Mouse (Mus musculus) stomach, postnatal 0 days (tissue): ENCODE data around the gene Sema4c. TPM values are rescaled to one million over a fixed set of nuclear protein-coding genes. Genes with fewer than 3 reads are reported as not detected.

Experiments
- ATAC-seq: fragments of 200-750 bp; cut with Nextera tagmentation; 2 replicates; pipeline ENCODE4 v1.8.0; 2017; ENCODE audit not compliant: low FRiP score, low TSS enrichment
- DNase-seq: peaks from one replicate; pipeline ENCODE4 v3.0.0-alpha.2; 2016; ENCODE audit warnings: low spot score
- H3K27ac ChIP-seq: fragments of 300-500 bp; sonication (generic); replicated peaks from 2 replicates; pipeline ENCODE4 v1.5.1; 2014; ENCODE audit warnings: mild to moderate bottlenecking, control low read depth
- H3K27me3 ChIP-seq: fragments of 300-500 bp; sonication (generic); 2 replicates; pipeline ENCODE4 v1.6.1; 2014; ENCODE audit warnings: low read length; ENCODE audit not compliant: control insufficient read depth, insufficient read depth
- H3K36me3 ChIP-seq: fragments of 300-500 bp; sonication (generic); 2 replicates; pipeline ENCODE4 v1.6.1; 2014; ENCODE audit warnings: low read length, mixed read lengths; ENCODE audit not compliant: control insufficient read depth, insufficient read depth
- H3K4me1 ChIP-seq: fragments of 300-500 bp; sonication (generic); replicated peaks from 2 replicates; pipeline ENCODE4 v1.6.1; 2014; ENCODE audit warnings: antibody characterized with exemption; ENCODE audit not compliant: control insufficient read depth, insufficient read depth
- H3K4me2 ChIP-seq: fragments of 300-500 bp; sonication (generic); replicated peaks from 2 replicates; pipeline ENCODE4 v1.6.1; 2014; ENCODE audit warnings: low read depth, mild to moderate bottlenecking, control low read depth, moderate library complexity
- H3K4me3 ChIP-seq: fragments of 300-500 bp; sonication (generic); 2 replicates; pipeline ENCODE4 v1.5.1; 2014; ENCODE audit warnings: low read depth, low read length, control low read depth
- H3K9ac ChIP-seq: fragments of 300-500 bp; sonication (generic); 2 replicates; pipeline ENCODE4 v1.6.1; 2014; ENCODE audit warnings: mild to moderate bottlenecking, low read length, control low read depth, mixed read lengths
- H3K9me3 ChIP-seq: fragments of 300-500 bp; sonication (generic); 2 replicates; pipeline ENCODE4 v1.6.1; 2016; ENCODE audit warnings: low read length; ENCODE audit not compliant: control insufficient read depth
- CTCF ChIP-seq: IDR thresholded peaks from 2 replicates; pipeline ENCODE4 v1.5.1; 2016; ENCODE audit warnings: antibody characterized with exemption, low read depth, mild to moderate bottlenecking, moderate library complexity
- EP300 ChIP-seq: optimal IDR thresholded peaks from 2 replicates; pipeline ENCODE3; 2016; ENCODE audit warnings: antibody characterized with exemption
- WGBS: fragments of 180-500 bp; shearing (Covaris S2); extraction: QIAGEN DNeasy Blood & Tissue Kit; methylation state at CpG from one replicate; pipeline ENCODE4 v1.1.7; 2014; 5-methylcytosine and 5-hydroxymethylcytosine counted together
- microRNA-seq: library from miRNA; unstranded; fragments of <30 nt; microRNA quantifications from one replicate; pipeline ENCODE4, GENCODE M21; 2016
- polyA plus RNA-seq: library from polyadenylated mRNA; unstranded; fragments of >200 nt; fragmentation: Nextera tagmentation; extraction: Ambion mirVana; gene quantifications from 2 replicates; pipeline ENCODE4 v1.2.1, GENCODE M21; 2015

The Sema4c gene
- polyA plus RNA-seq, 1 experiment from 2014 or later: 5.0 TPM

- Histone ChIP-seq H3K4me3 (peak within 1 kb of the TSS; percentile 98), H3K9ac (peak within 1 kb of the TSS; percentile 96), H3K4me1 (peaks cover 2% of the 10 kb centered on the region; the same call in 1 of the 2 replicates), H3K4me2 (peak within 1 kb of the TSS; percentile 96), H3K36me3 (no peaks in the 10 kb centered on the region), H3K27ac (peak within 1 kb of the TSS; percentile 98), H3K27me3 (no peaks in the 10 kb centered on the region), H3K9me3 (no peaks in the 10 kb centered on the region)
- WGBS: 2% methylated on average over 50 of the region's 51 CpGs
- ATAC-seq (peak; percentile 98), DNase-seq (peak; percentile 100)
- TF ChIP-seq CTCF: peak; percentile 65
- TF ChIP-seq EP300: peak; percentile 94
Observed at GRCm38 (mm10) chr1:36511289-36512021, 46.7 kb downstream of the Sema4c start, which contains the start of gene Cnnm3. Gene Cnnm3 (plus strand): TSS chr1:36511867.

GRCm38 (mm10) chr1:36508238-36508637 is 49.9 kb downstream of the Sema4c start:
- no peaks in the 10 kb centered on the region for H3K36me3 ChIP-seq
- no peak overlapping the region for H3K4me2 ChIP-seq
- TF ChIP-seq EP300 (no peak), CTCF (no peak)
- 60% methylated on average over 5 of the region's 5 CpGs for WGBS
- ATAC-seq (no peak), DNase-seq (no peak)
- H3K27ac ChIP-seq: no peak overlapping the region
- no peaks in the 10 kb centered on the region; the same call in 1 of the 2 replicates for H3K4me1 ChIP-seq
- no peaks in the 10 kb centered on the region for H3K9me3 ChIP-seq
- no peak overlapping the region for H3K4me3 ChIP-seq
- H3K27me3 ChIP-seq: no peaks in the 10 kb centered on the region
- H3K9ac ChIP-seq: no peak overlapping the region

- Histone ChIP-seq H3K9ac (no peak overlapping the region), H3K36me3 (peaks cover 2% of the 10 kb centered on the region; the same call in 1 of the 2 replicates), H3K27ac (no peak overlapping the region), H3K4me3 (no peak overlapping the region), H3K4me1 (no peaks in the 10 kb centered on the region), H3K27me3 (no peaks in the 10 kb centered on the region), H3K9me3 (no peaks in the 10 kb centered on the region), H3K4me2 (no peak overlapping the region)
- 4% methylated on average over 3 of the region's 3 CpGs for WGBS
- ATAC-seq: peak; percentile 52
- peak; percentile 84 for DNase-seq
- peak; percentile 96 for TF ChIP-seq CTCF
- no peak for TF ChIP-seq EP300
Observed at GRCm38 (mm10) chr1:36501261-36501660, 56.9 kb downstream of the Sema4c start.

Small RNAs within 50 kb of the gene (microRNA-seq; reads per million reads assigned to microRNA genes)
- not detected for gene Gm47280

Other genes with a start within 250 kb of the Sema4c start
- 16.2 and 18.0 TPM in 2 replicates for gene Kansl3, start 189.2 kb downstream of the Sema4c start, polyA plus RNA-seq
- 0.13 and 0.21 TPM in 2 replicates for gene Fer1l5, start 186.1 kb downstream of the Sema4c start, polyA plus RNA-seq
- gene Lman2l, start 113.1 kb downstream of the Sema4c start, polyA plus RNA-seq: 15.7 and 16.5 TPM in 2 replicates
- 18.2 and 19.1 TPM in 2 replicates for gene Cnnm4, start 86.7 kb downstream of the Sema4c start, polyA plus RNA-seq
- gene Cnnm3, start 46.5 kb downstream of the Sema4c start, polyA plus RNA-seq: 1.6 and 2.0 TPM in 2 replicates
- 6.1 and 8.5 TPM in 2 replicates for gene Ankrd23, start 21.5 kb downstream of the Sema4c start, polyA plus RNA-seq
- 0.28 and 0.33 TPM in 2 replicates for gene Gm42417, start 18.9 kb downstream of the Sema4c start, polyA plus RNA-seq
- 19.5 and 20.1 TPM in 2 replicates for gene Ankrd39, start 10.9 kb downstream of the Sema4c start, polyA plus RNA-seq
- gene Fam178b, start 124.8 kb upstream of the Sema4c start, polyA plus RNA-seq: 0.59 and 0.77 TPM in 2 replicates
- 829 and 834 TPM in 2 replicates for gene Cox5b, start 133.1 kb upstream of the Sema4c start, polyA plus RNA-seq
- gene 4933424G06Rik, start 151.8 kb upstream of the Sema4c start, polyA plus RNA-seq: 0.16 TPM in 1 of 2 replicates, not detected in the other
- gene Actr1b, start 156.1 kb upstream of the Sema4c start, polyA plus RNA-seq: 60.5 and 62.2 TPM in 2 replicates
- gene Zap70, start 203.4 kb upstream of the Sema4c start, polyA plus RNA-seq: 0.25 and 0.42 TPM in 2 replicates